Mouse (Mus musculus) retina, embryonic 14.5 days (tissue): ENCODE data around the gene Rbm47.

Experiments used
- DNase-seq: peaks from one replicate; pipeline ENCODE4 v3.0.0-alpha.2; 2015; ENCODE audit warnings: low spot score

Rbm47 gene

DNA sequence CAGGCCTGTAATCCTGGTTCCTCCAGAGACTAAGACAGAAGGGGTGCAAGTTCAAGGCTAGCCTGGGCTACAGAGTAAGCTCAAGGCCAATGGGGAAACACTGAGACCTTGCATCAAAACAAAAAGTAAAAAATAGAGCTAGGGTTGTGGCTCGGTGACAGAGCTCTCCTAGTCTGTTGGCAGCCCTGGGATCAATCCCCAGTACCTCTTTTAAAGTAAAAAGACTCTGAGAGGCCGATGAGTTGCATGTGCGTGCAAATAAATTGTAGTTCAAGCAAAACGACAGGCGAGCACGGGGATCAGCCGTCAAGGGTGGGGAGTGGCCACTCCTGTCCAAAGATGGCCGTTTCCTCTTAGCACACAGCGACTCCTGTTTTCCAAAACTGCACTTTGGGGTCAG lies 48.0 kb downstream of the Rbm47 start:
- no peak for DNase-seq

DNA sequence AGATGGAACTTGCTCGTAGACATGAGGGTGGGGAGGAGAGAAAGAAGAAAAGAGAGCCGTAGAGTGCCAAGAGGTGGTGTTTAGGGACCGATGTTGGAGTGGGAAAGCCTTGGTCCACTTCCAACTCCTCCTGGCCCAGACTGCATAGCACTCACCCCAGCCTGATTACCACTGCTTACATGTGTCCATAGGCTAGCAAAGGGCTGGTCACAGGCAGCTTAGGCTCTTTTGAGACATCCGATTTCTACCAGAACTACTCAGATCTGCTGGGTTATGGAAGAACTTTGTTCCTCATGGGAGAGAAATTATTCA lies 48.9 kb downstream of the Rbm47 start:
- no peak for DNase-seq

- DNase-seq, result no peak
Observed at GRCm38 (mm10) chr5:66123295-66124088, 49.4 kb downstream of the Rbm47 start.

GRCm38 (mm10) chr5:66121255-66121654 lies 51.7 kb downstream of the Rbm47 start:
- no peak for DNase-seq

DNA sequence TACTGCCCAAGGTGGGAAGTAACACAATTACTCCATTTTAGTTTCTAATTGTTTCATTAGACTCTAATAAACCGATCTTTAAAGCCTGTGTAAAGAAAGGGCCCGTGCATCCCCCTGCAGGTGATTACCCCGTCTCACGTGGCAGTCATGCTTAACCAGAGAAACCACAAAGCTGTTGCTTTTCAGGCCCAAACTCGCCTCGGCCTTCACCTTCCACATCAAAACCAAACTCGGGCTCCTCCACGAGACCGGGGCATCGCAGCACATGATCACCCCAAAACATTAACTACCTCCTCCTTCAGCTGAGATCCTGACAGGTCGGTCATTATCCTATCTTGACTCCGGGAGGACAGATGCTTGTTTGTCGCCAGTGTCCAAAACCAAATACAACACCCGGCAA lies 58.2 kb downstream of the Rbm47 start:
- no peak for DNase-seq

GRCm38 (mm10) chr5:66114208-66114607 lies 58.7 kb downstream of the Rbm47 start:
- DNase-seq, result no peak

DNA sequence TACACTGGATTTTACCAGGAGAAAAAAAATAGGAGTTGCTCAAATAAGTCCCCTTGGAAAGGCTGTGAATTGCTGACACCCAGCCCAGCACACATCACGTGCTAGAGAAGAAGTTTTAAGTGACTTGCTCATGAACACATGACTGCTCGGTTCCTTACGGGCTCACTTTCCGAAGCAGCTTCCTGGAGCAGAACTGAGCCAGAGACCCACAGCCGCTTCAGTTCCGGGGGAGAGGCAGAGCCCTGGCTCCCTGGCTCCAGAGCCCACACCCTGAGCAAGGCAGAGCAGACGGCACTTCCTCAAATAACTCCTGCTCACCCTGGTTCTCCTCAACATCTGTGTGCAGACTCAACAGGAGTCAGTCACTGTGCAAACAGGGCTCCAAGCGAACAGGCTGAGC lies 60.9 kb downstream of the Rbm47 start:
- no peak for DNase-seq

DNA sequence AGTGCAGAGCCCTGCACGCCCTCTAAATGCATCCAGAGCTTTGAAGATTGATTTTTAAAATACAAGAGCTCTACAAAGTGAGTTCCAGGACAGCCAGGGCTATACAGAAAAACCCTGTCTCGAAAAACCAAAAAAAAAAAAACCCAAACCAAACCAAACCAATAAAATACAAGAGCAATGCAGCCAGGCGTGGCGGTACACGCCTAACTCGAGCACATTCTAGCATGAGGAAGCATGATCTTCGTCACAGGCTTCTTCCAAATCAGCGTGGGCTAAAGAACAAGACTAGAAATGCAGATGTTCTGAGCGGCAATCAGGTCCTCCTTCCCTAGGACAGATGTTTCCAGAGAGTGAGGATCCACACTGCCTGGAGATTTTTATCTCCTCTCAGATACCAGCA lies 66.5 kb downstream of the Rbm47 start:
- no peak for DNase-seq

DNA sequence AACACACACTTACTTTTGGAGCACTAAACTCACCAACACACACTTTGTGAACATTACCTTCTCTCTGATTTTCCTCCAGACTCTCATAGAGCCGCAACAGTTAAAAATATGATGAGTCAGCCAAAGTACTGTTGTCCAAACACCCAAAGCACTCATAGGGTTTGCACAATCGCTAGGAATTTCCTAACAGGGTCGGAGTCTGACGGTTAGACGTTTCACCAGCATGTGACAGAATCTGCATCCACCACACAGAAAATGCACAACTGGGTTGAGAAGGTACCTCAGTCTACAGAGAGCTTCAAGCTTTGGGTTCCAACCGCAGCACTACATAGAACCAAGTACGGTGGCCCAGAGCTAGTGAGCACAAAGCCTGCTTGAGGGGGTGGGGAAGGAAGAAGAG lies 67.0 kb downstream of the Rbm47 start:
- DNase-seq, result no peak

GRCm38 (mm10) chr5:66105366-66105765 lies 67.6 kb downstream of the Rbm47 start:
- DNase-seq, result no peak

GRCm38 (mm10) chr5:66103386-66103785 lies 69.5 kb downstream of the Rbm47 start:
- DNase-seq, result no peak

GRCm38 (mm10) chr5:66102821-66103220 lies 70.1 kb downstream of the Rbm47 start:
- DNase-seq, result no peak

- no peak for DNase-seq
Observed at GRCm38 (mm10) chr5:66101577-66101976, 71.3 kb downstream of the Rbm47 start.

- no peak for DNase-seq
Observed at GRCm38 (mm10) chr5:66100322-66100721, 72.6 kb downstream of the Rbm47 start.

DNA sequence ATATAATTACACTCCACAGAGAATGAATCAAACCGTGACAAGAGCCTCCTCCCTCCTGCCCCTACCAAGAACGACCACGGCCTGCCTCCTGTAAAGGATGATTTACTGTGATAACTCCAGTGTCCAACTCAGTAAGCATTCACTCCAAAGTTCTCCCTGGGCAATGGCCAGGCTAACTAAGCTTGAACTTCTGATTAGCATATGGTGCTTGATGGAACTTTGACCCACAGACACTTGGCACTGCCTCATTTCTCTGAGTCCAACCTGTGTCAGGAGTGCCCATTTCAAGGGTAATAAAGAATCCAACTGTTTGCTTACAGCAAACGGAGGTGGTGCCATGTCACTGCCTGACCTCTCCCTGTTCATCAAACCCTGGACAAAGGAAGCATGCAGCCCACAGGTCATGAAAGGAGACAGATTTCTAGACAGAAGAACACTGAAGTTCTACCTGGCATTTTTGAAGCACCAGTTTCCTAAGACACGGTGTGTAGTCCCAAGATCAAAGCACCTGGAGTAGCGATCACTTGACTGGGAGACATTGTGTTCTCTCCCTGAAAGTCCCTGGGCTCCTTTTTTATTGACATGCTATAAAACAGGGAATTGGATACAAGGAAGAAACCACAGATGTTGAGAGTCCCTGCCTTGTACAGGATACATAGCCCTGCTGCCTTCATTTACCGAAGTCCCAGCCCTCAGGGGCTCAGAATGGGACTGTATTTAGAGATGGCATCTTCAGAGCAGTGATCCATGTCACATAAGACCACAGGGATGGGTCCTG lies 74.6 kb downstream of the Rbm47 start:
- DNase-seq, result no peak

DNA sequence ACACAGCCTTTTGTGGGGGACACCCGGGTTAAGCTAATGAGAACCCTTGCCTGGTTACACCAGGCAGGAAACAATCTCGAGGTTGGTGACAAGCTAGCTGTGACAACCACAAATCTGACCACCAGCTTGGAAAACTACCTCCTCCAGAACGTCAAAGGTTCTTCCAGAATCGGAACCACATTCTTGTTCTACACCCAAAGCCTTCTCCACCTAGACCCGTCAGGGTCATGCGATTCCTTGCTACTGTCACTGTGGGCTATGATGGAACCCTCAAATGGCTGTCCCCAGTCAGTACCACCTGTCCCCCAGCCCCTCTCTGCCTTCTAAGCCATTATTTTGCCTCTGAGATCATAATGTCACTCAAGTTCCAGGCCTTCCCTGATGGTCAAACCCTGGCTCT lies 76.8 kb downstream of the Rbm47 start:
- DNase-seq, result no peak

GRCm38 (mm10) chr5:66095166-66095565 lies 77.8 kb downstream of the Rbm47 start:
- no peak for DNase-seq

- no peak for DNase-seq
Observed at GRCm38 (mm10) chr5:66090037-66090436, 82.9 kb downstream of the Rbm47 start.

- no peak for DNase-seq
Observed at GRCm38 (mm10) chr5:66089600-66089999, 83.3 kb downstream of the Rbm47 start.

DNA sequence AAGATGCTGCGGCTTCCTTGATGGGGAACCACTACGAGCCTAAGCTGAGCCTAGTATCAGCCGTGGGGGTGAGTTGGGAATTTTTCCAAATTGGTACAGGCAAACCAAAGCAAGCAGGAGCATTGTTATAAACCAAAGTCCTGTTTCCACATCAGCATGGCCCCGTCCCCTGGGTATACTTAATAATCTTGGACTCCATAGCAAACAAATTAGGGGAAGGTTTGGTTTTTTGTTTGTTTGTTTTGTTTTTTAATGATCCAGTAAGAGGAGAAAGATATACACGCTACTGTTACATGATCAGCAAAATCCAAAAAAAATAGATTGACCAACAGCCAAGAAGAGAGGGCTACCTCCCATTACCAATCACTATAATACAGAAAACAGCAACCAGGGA lies 84.0 kb downstream of the Rbm47 start:
- no peak for DNase-seq

DNA sequence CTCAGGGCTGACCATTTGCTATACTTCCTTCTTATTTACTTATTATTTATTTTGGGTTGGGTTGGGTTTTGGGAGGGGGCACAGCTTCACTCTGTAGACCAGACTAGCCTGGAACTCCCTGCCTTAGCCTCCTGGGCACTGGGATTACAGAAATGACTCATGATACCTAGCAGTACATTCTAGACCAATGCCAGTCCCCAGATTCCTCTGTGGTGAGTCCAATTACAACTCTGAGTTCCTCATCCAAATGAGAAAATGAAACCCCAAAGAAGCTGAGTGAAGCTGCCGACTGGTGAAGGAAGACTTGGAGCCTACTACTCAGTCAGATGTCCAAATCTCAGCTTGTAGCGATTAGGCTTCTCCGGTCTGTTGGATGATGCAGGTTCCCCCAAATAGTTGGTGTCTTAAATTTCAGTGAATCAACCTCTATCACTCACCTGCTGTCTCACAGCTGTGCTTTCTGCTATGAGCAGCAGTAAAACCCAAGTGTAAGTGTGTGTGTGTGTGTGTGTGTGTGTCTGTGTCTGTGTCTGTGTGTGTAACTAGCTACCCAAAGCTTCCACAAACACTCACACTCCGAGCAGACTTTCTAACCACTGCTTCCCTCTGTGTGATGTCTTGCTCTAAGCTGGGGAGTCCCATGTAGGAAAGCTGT lies 84.5 kb downstream of the Rbm47 start:
- DNase-seq, result no peak

DNA sequence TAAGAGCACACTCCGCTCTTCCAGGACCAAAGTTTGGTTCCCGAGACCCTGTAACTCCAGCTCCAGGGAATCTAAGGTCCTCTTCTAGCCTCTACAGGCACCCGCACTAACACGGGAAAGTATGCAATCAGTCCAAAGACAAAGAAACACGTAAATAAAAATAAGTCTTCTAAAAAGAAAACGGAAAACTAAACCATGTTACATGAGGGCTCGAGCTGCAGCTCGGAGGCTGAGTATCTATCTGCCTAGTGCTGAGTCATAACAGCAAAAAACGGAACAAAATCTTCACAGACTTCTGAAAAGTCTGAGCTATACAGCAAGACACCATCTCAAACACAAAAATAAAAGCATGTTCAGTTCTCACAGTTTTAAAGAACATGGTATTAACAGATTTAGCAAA lies 86.0 kb downstream of the Rbm47 start:
- no peak for DNase-seq

DNA sequence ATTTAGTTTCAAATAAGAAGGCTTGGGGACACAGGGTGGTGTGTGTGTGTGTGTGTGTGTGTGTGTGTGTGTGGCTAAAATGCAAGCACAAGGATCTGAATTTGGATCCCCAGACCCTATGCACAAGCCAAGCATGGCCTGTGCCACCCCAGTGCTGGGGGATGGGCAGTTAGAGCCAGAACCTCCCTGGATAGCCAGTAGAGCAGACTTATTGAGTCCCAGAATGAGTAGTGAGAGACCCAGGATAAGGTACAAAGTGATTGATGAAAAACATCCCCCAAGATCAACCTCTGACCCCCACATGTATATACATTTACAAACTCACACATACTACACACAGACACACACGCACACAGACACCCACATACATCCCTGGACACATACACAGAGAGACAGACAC lies 86.6 kb downstream of the Rbm47 start:
- DNase-seq, result no peak
